Mouse (Mus musculus) gonadal fat pad, adult 2 months (tissue): Measurements from ENCODE around the gene 1700014D04Rik. TPM values are rescaled to one million over a fixed set of nuclear protein-coding genes. Genes with fewer than 3 reads are reported as not detected.

Source experiments
- polyA plus RNA-seq: library from polyadenylated mRNA; depleted of rRNA; stranded (reverse); fragments of >200 nt; gene quantifications from 2 replicates; pipeline ENCODE4 v1.2.3, GENCODE M21; 2012; rRNA removed

Gene 1700014D04Rik
- polyA plus RNA-seq, 1 experiment = 0.04 TPM

Other genes starting within 250 kb of the 1700014D04Rik start
- gene Agtpbp1, start 161.5 kb downstream of the 1700014D04Rik start, polyA plus RNA-seq = 8.8 and 11.0 TPM in 2 replicates
- 24.1 and 33.8 TPM in 2 replicates for gene Naa35, start 161.5 kb downstream of the 1700014D04Rik start, polyA plus RNA-seq
- gene Golm1, start 70.9 kb downstream of the 1700014D04Rik start, polyA plus RNA-seq = 18.9 and 22.8 TPM in 2 replicates
- 0.05 TPM in 1 of 2 replicates, not detected in the other for gene 4921517D22Rik, start 52.6 kb downstream of the 1700014D04Rik start, polyA plus RNA-seq
- gene Spata31d1a, start 36.4 kb downstream of the 1700014D04Rik start, polyA plus RNA-seq = 0.20 and 0.24 TPM in 2 replicates
- gene Spata31d1b, start 34.5 kb downstream of the 1700014D04Rik start, polyA plus RNA-seq = 0.18 and 0.43 TPM in 2 replicates
- 0.04 and 0.24 TPM in 2 replicates for gene Spata31d1d, start 15.0 kb downstream of the 1700014D04Rik start, polyA plus RNA-seq
- 122 and 148 TPM in 2 replicates for gene Isca1, start 23.1 kb upstream of the 1700014D04Rik start, polyA plus RNA-seq
- gene Gm49354, start 35.5 kb upstream of the 1700014D04Rik start, polyA plus RNA-seq = not detected in 2 replicates
- 17.1 and 19.0 TPM in 2 replicates for gene Tut7, start 76.4 kb upstream of the 1700014D04Rik start, polyA plus RNA-seq